Mouse (Mus musculus) activated CD4-positive, CD25-positive, alpha-beta regulatory T cell (primary cell): ENCODE measurements around the gene Phf6. TPM values are rescaled to one million over a fixed set of nuclear protein-coding genes. Genes with fewer than 3 reads are reported as not detected.

Experiments used
- polyA plus RNA-seq, 2 experiments: library from polyadenylated mRNA; unstranded; fragments of 100-300 nt; shearing (Covaris generic); gene quantifications; one replicate each; pipeline ENCODE4 v1.2.1; 2017

Phf6 gene
- 10 to 100 TPM; 43.6 to 44.0 TPM for polyA plus RNA-seq

DNA sequence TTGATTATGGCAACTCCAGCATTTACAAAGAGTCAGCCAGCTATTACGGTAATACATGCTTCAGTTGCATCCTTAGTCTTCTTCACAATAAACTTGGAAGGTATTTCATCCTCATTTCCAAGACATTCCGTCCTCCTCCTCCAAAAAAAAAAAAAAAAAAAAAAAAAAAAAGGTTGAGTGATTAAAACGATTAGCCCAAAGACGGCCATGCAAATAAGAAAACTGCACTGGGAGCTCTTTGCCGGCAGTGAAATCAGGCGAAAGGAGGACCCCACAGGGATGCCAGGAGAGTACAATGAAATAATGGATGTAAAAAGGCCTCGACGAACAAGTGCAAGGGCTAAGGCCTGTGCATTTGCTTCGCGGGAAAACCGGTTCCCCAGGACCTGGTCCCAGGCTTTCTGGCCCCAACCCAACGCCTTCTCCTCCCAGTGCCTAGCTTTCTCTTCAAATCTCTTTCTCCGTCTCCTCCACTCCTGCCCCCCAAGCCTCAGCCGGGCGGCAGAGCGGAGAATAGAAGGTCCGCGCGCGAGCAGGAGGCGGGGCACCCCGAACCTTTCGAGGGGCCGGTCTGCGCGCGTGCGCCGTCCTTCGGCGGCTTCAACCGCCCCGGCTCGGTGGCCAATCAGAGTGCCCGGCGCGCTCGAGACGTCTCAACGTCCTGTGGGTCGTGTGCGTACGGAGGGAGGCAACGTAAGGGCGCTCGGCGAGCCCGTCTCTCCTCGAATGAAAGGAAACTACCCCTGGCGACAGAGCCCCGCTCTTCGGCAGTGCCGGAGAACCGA is at the start of gene Phf6:
Gene Phf6, plus strand, starts transcription at position 680 of the 785 bp plus-strand sequence.

DNA sequence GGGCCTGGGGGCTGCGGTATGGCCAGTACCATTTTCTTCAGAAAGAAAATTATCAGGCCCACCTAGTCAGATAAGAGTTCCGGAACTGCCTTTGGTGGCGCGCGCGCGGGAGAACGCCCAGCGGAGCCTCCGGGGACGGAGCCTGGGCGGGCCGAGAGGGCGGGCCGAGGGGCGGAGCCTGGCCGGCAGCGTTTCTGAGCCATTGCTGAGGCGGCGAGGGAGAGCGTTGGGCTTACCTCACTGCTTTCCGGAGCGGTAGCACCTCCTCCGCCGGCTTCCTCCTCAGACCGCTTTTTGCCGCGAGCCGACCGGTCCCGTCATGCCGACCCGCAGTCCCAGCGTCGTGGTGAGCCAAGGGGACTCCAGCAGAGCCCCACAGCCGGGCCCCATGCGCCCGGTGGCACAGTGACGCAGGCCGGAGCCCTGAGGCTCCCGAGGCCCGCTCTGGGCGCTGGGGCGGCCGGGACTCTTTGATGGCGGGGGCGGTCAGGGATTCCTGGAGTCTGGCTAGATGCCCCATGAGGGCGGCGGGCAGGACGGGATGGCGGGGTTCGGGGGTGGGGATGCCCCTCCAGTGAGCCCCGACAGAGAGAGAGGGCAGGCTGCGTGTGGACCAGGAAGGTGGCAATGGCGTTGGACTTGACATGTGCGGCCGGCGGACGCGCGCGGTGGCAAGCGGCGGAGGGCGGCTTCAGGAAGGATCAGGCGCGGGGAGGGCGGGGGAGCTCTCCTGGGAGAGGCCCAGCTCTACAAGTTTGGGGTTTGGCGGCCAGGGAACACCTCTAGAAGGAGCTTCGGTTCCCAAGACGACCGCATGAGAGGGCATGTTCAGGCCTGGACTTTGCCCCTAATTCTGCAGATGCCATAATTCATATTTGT is 76.1 kb downstream of the Phf6 start, which contains the start of gene Hprt:
Gene Hprt, plus strand, starts transcription at position 233 of the 879 bp plus-strand sequence.

Other genes starting within 250 kb of the Phf6 start
- not detected for gene Ccdc160, start 121.1 kb upstream of the Phf6 start, polyA plus RNA-seq
- 100 to 1,000 TPM; 244 to 263 TPM for gene Hprt, start 75.9 kb downstream of the Phf6 start, polyA plus RNA-seq